Mouse (Mus musculus): ENCODE measurements around the gene Nmt2. TPM values are rescaled to one million over a fixed set of nuclear protein-coding genes. Genes with fewer than 3 reads are reported as not detected.

Gene Nmt2
- 10 to 100 TPM; 83.6 to 97.7 TPM for total RNA-seq (2021)

- intact Hi-C loops (cut with DNase I), result loop anchor here (1.0 to 2.0 kb wide), 4 partner anchors 49 to 166 kb away; partner anchors contain the start of gene Rpp38
- peak; percentile 98 to 99 for DNase-seq (ENCODE audit: low spot score in 2 of 2)
Observed at GRCm38 (mm10) chr2:3283602-3284472, at the start of gene Nmt2. Nmt2 (plus strand) TSS chr2:3284212.

GRCm38 (mm10) chr2:3239255-3239654, 44.8 kb upstream of the Nmt2 start:
- intact Hi-C loops (cut with DNase I), result no loop called here
- DNase-seq (ENCODE audit: low spot score in 2 of 2), result no peak

- DNase-seq (ENCODE audit: low spot score in 2 of 2), result no peak
- intact Hi-C loops (cut with DNase I), result no loop called here
Observed at GRCm38 (mm10) chr2:3244251-3244650, 39.8 kb upstream of the Nmt2 start.

GRCm38 (mm10) chr2:3251309-3251708, 32.7 kb upstream of the Nmt2 start:
- no peak for DNase-seq (ENCODE audit: low spot score in 2 of 2)
- intact Hi-C loops (cut with DNase I), result no loop called here

GRCm38 (mm10) chr2:3266466-3266865, 17.5 kb upstream of the Nmt2 start:
- intact Hi-C loops (cut with DNase I), result no loop called here
- DNase-seq (ENCODE audit: low spot score in 2 of 2), result no peak

- intact Hi-C loops (cut with DNase I), result no loop called here
- DNase-seq (ENCODE audit: low spot score in 2 of 2), result no peak
Observed at GRCm38 (mm10) chr2:3267879-3268278, 16.1 kb upstream of the Nmt2 start.

- intact Hi-C loops (cut with DNase I), result no loop called here
- DNase-seq (ENCODE audit: low spot score in 2 of 2), result no peak
Observed at GRCm38 (mm10) chr2:3273349-3273748, 10.7 kb upstream of the Nmt2 start.

GRCm38 (mm10) chr2:3276106-3276505, 7.9 kb upstream of the Nmt2 start:
- DNase-seq (ENCODE audit: low spot score in 2 of 2), result no peak
- intact Hi-C loops (cut with DNase I), result no loop called here

GRCm38 (mm10) chr2:3277502-3277901, 6.5 kb upstream of the Nmt2 start:
- intact Hi-C loops (cut with DNase I), result no loop called here
- no peak for DNase-seq (ENCODE audit: low spot score in 2 of 2)

- DNase-seq (ENCODE audit: low spot score in 2 of 2), result no peak
- intact Hi-C loops (cut with DNase I), result no loop called here
Observed at GRCm38 (mm10) chr2:3281311-3281710, 2.7 kb upstream of the Nmt2 start.

GRCm38 (mm10) chr2:3282866-3283601, 978 bp upstream of the Nmt2 start:
- no peak for DNase-seq (ENCODE audit: low spot score in 2 of 2)
- intact Hi-C loops (cut with DNase I), result loop anchor here (2.0 kb wide), 1 partner anchor 110 kb away; no protein-coding TSS in a partner anchor

GRCm38 (mm10) chr2:3284473-3285180, 615 bp downstream of the Nmt2 start:
- DNase-seq (ENCODE audit: low spot score in 2 of 2), result peak; percentile 68 to 72
- intact Hi-C loops (cut with DNase I), result loop anchor here (1.0 to 2.0 kb wide), 3 partner anchors 48 to 166 kb away; partner anchors contain the start of gene Rpp38

GRCm38 (mm10) chr2:3285181-3285530, 1.1 kb downstream of the Nmt2 start:
- DNase-seq (ENCODE audit: low spot score in 2 of 2), result no peak
- intact Hi-C loops (cut with DNase I), result loop anchor here (2.0 kb wide), 1 partner anchor 48 kb away; the partner anchor contains the start of gene Rpp38

GRCm38 (mm10) chr2:3285709-3286108, 1.7 kb downstream of the Nmt2 start:
- intact Hi-C loops (cut with DNase I), result loop anchor here (2.0 kb wide), 1 partner anchor 47 kb away; the partner anchor contains the start of gene Rpp38

GRCm38 (mm10) chr2:3286243-3286642, 2.2 kb downstream of the Nmt2 start:
- intact Hi-C loops (cut with DNase I), result no loop called here

More at GRCm38 (mm10) chr2:3285709-3286108, 1.7 kb downstream of the Nmt2 start:
- DNase-seq (ENCODE audit: low spot score in 2 of 2), result no peak

GRCm38 (mm10) chr2:3289581-3289980, 5.6 kb downstream of the Nmt2 start:
- no peak for DNase-seq (ENCODE audit: low spot score in 2 of 2)
- intact Hi-C loops (cut with DNase I), result no loop called here

More at GRCm38 (mm10) chr2:3286243-3286642, 2.2 kb downstream of the Nmt2 start:
- DNase-seq (ENCODE audit: low spot score in 2 of 2), result no peak

- intact Hi-C loops (cut with DNase I), result no loop called here
- DNase-seq (ENCODE audit: low spot score in 2 of 2), result no peak
Observed at GRCm38 (mm10) chr2:3292170-3292569, 8.2 kb downstream of the Nmt2 start.

- intact Hi-C loops (cut with DNase I), result no loop called here
- DNase-seq (ENCODE audit: low spot score in 2 of 2), result no peak
Observed at GRCm38 (mm10) chr2:3295826-3296225, 11.8 kb downstream of the Nmt2 start.

- peak; percentile 18 to 46 for DNase-seq (ENCODE audit: low spot score in 2 of 2)
- intact Hi-C loops (cut with DNase I), result no loop called here
Observed at GRCm38 (mm10) chr2:3305426-3306025, 21.5 kb downstream of the Nmt2 start.
